Mouse (Mus musculus): ENCODE measurements at regions not wholly inside any gene's neighbourhood (a gene's known extent, or its start where the extent isn't known, plus 50 kb on each side); places are given as distances from the start of the nearest gene placed in this dataset.

GRCm38 (mm10) chr7:70501821-70502220 lies 135.3 kb upstream of the Nr2f2 start:
- TF ChIP-seq GATA1 (IDR thresholded peaks at IDR 0.05; ENCODE audit: borderline replicate concordance, low read length) (no peak), FLI1 (IDR thresholded peaks at IDR 0.05; ENCODE audit: low read length) (no peak)

Data from megakaryocyte, embryonic 14.5 days (primary cell).